In genomic region chr5:142495321-142496096, GRCm38 (mm10) we compare ENCODE assay signal across 15 mouse cellular contexts. TPM values are rescaled to one million over a fixed set of nuclear protein-coding genes. Genes with fewer than 3 reads are reported as not detected.
DNase-seq lines count a peak whose midpoint lies in the region; ATAC-seq and TF ChIP-seq lines count a peak whose summit lies in the region.
"Had no signal": no experiment of that assay in that cellular context is flagged by ENCODE, and none has a peak within 500 bp of the region (broad histone marks: within the 10 kb centered on the region; RNA-seq: fewer than 3 reads in every experiment).

No protein-coding gene starts in this region.

- H3K27me3 ChIP-seq in heart, embryonic 13.5 days (replicated peaks), result 0 out of 2 replicates have a peak, but pooled peaks cover 3% of the 10 kb centered on the region
- no peaks in the 10 kb centered on the region for H3K27me3 ChIP-seq in midbrain, postnatal 0 days (ENCODE audit: insufficient read depth, low read length)
- no peaks in the 10 kb centered on the region for H3K27me3 ChIP-seq in midbrain, embryonic 16.5 days (ENCODE audit: control insufficient read depth, insufficient read depth, low read depth, low read length)
- H3K27me3 ChIP-seq: limb, embryonic 13.5 days; stomach, embryonic 15.5 days had no signal

- H3K27ac ChIP-seq in heart, embryonic 13.5 days (replicated peaks), result peak overlapping the region; percentile 73
- H3K27ac ChIP-seq in midbrain, postnatal 0 days (ENCODE audit: low read depth, low read length), result no peak overlapping the region
- no peak overlapping the region for H3K27ac ChIP-seq in midbrain, embryonic 16.5 days (ENCODE audit: low read length)
- H3K27ac ChIP-seq: limb, embryonic 13.5 days; macrophage; stomach, embryonic 15.5 days had no signal

- H3K36me3 ChIP-seq in heart, embryonic 13.5 days, result 0 out of 2 replicates have a peak, but pooled peaks cover 8% of the 10 kb centered on the region
- H3K36me3 ChIP-seq in midbrain, postnatal 0 days (ENCODE audit: insufficient read depth, low read length), result peaks cover 24% of the 10 kb centered on the region; the same call in 1 of the 2 replicates
- H3K36me3 ChIP-seq in midbrain, embryonic 16.5 days (ENCODE audit: control insufficient read depth, insufficient read depth, low read length), result 0 out of 2 replicates have a peak, but pooled peaks cover 3% of the 10 kb centered on the region
- H3K36me3 ChIP-seq: limb, embryonic 13.5 days; stomach, embryonic 15.5 days had no signal

- no peak overlapping the region for H3K4me2 ChIP-seq in heart, embryonic 13.5 days
- H3K4me2 ChIP-seq in midbrain, postnatal 0 days (ENCODE audit: low read depth, low read length, poor library complexity, severe bottlenecking), result no peak overlapping the region
- no peak overlapping the region for H3K4me2 ChIP-seq in midbrain, embryonic 16.5 days (ENCODE audit: low read length)
- H3K4me2 ChIP-seq: limb, embryonic 13.5 days; stomach, embryonic 15.5 days had no signal

- no peak for DNase-seq in heart, adult 18-20 months
- peak; percentile 40 for DNase-seq in midbrain, postnatal 0 days (ENCODE audit: low spot score)
- peak; percentile 70 to 81 for DNase-seq in cerebellum, adult 18-20 months
- no peak for DNase-seq in layer of hippocampus, postnatal 36 days
- DNase-seq in retina, embryonic 14.5 days (ENCODE audit: low spot score), result no peak
- DNase-seq: embryo, embryonic 11 days; kidney, postnatal 14 days; lung, adult 18-20 months had no signal

- peaks cover 17% of the 10 kb centered on the region for H3K4me1 ChIP-seq in heart, embryonic 13.5 days
- H3K4me1 ChIP-seq in midbrain, postnatal 0 days (ENCODE audit: insufficient read depth, low read length), result no peaks in the 10 kb centered on the region
- no peaks in the 10 kb centered on the region; the same call in 1 of the 2 replicates for H3K4me1 ChIP-seq in midbrain, embryonic 16.5 days (ENCODE audit: control insufficient read depth, insufficient read depth, low read length)
- H3K4me1 ChIP-seq: stomach, embryonic 15.5 days had no signal

- no peak for TF ChIP-seq CTCF in midbrain, postnatal 0 days (IDR thresholded peaks at IDR 0.05)

- ATAC-seq in heart, embryonic 13.5 days (ENCODE audit: extremely low read depth, insufficient number of reproducible peaks, low FRiP score, low TSS enrichment), result no peak
- ATAC-seq in midbrain, postnatal 0 days (ENCODE audit: low FRiP score), result no peak
- ATAC-seq in midbrain, embryonic 16.5 days, result no peak
- ATAC-seq: CD4-positive, CD25-positive, alpha-beta regulatory T cell, adult 4 months had no signal

- 43% methylated on average over 14 of the region's 14 CpGs for WGBS in heart, embryonic 13.5 days
- WGBS in midbrain, postnatal 0 days, result 63% methylated on average over 14 of the region's 14 CpGs
- 47% methylated on average over 14 of the region's 14 CpGs for WGBS in midbrain, embryonic 16.5 days

- H3K9me3 ChIP-seq in heart, embryonic 13.5 days, result no peaks in the 10 kb centered on the region
- no peaks in the 10 kb centered on the region for H3K9me3 ChIP-seq in midbrain, postnatal 0 days (ENCODE audit: low read length)
- no peaks in the 10 kb centered on the region for H3K9me3 ChIP-seq in midbrain, embryonic 16.5 days (replicated peaks; ENCODE audit: control insufficient read depth, low read length, poor library complexity, severe bottlenecking)
- H3K9me3 ChIP-seq: limb, embryonic 13.5 days; stomach, embryonic 15.5 days had no signal

- H3K9ac ChIP-seq in heart, embryonic 13.5 days, result peak overlapping the region; percentile 20
- H3K9ac ChIP-seq in midbrain, postnatal 0 days (replicated peaks; ENCODE audit: low read length, poor library complexity, severe bottlenecking), result no peak overlapping the region
- H3K9ac ChIP-seq in midbrain, embryonic 16.5 days (ENCODE audit: low read depth, low read length), result no peak overlapping the region
- H3K9ac ChIP-seq: stomach, embryonic 15.5 days had no signal

- no peak overlapping the region for H3K4me3 ChIP-seq in heart, embryonic 13.5 days
- H3K4me3 ChIP-seq in midbrain, postnatal 0 days (ENCODE audit: low read depth, low read length), result no peak overlapping the region
- no peak overlapping the region for H3K4me3 ChIP-seq in midbrain, embryonic 16.5 days (ENCODE audit: low read depth, low read length)
- H3K4me3 ChIP-seq: limb, embryonic 13.5 days; stomach, embryonic 15.5 days had no signal

RNA-seq across cellular contexts. Expression of gene Ap5z1, which starts 31.8 kb away (rescaled TPM):
- polyA plus RNA-seq in heart, embryonic 13.5 days (2015; fragmentation: Nextera tagmentation; extraction: Ambion mirVana), result 6.9 and 7.4 TPM in 2 replicates
- 1 to 10 TPM; 5.0 to 6.0 TPM for total RNA-seq in heart, adult 18-20 months (2021)
- total RNA-seq in midbrain, postnatal 0 days (2014; rRNA removed), result 11.5 and 15.3 TPM in 2 replicates
- 6.6 and 7.1 TPM in 2 replicates for polyA plus RNA-seq in midbrain, postnatal 0 days (2015; fragmentation: Nextera tagmentation; extraction: Ambion mirVana)
- 12.2 and 14.1 TPM in 2 replicates for polyA plus RNA-seq in midbrain, embryonic 16.5 days (2015; fragmentation: Nextera tagmentation; extraction: Ambion mirVana)
- 10 to 100 TPM; 19.7 to 31.9 TPM for total RNA-seq in layer of hippocampus, postnatal 36 days (2021)

RNA-seq across cellular contexts. Expression of gene Papolb, which starts 34.4 kb away (rescaled TPM):
- 0.12 and 0.17 TPM in 2 replicates for polyA plus RNA-seq in heart, embryonic 13.5 days (2015; fragmentation: Nextera tagmentation; extraction: Ambion mirVana)
- total RNA-seq in heart, adult 18-20 months (2021), result under 1 TPM in 1 of 2 experiments, not detected in 1; 0.15 TPM
- total RNA-seq in midbrain, postnatal 0 days (2014; rRNA removed), result 0.66 and 0.85 TPM in 2 replicates
- 0.09 and 0.14 TPM in 2 replicates for polyA plus RNA-seq in midbrain, postnatal 0 days (2015; fragmentation: Nextera tagmentation; extraction: Ambion mirVana)
- 0.14 and 0.20 TPM in 2 replicates for polyA plus RNA-seq in midbrain, embryonic 16.5 days (2015; fragmentation: Nextera tagmentation; extraction: Ambion mirVana)
- under 1 TPM; 0.72 to 0.76 TPM for total RNA-seq in layer of hippocampus, postnatal 36 days (2021)
- total RNA-seq: granulocyte monocyte progenitor cell, adult 5-6 weeks had no signal
- polyA plus RNA-seq: CD4-positive, CD25-positive, alpha-beta regulatory T cell, adult 4 months; macrophage had no signal

RNA-seq across cellular contexts. Expression of gene Radil, which starts 55.4 kb away (rescaled TPM):
- 9.6 and 10.7 TPM in 2 replicates for polyA plus RNA-seq in heart, embryonic 13.5 days (2015; fragmentation: Nextera tagmentation; extraction: Ambion mirVana)
- 1 to 10 TPM; 1.4 to 2.1 TPM for total RNA-seq in heart, adult 18-20 months (2021)
- 17.0 and 20.4 TPM in 2 replicates for total RNA-seq in midbrain, postnatal 0 days (2014; rRNA removed)
- polyA plus RNA-seq in midbrain, postnatal 0 days (2015; fragmentation: Nextera tagmentation; extraction: Ambion mirVana), result 15.4 and 17.2 TPM in 2 replicates
- polyA plus RNA-seq in midbrain, embryonic 16.5 days (2015; fragmentation: Nextera tagmentation; extraction: Ambion mirVana), result 24.0 and 26.2 TPM in 2 replicates
- total RNA-seq in layer of hippocampus, postnatal 36 days (2021), result 10 to 100 TPM; 13.5 to 14.7 TPM
- total RNA-seq: granulocyte monocyte progenitor cell, adult 5-6 weeks had no signal
- polyA plus RNA-seq: CD4-positive, CD25-positive, alpha-beta regulatory T cell, adult 4 months; macrophage had no signal

Comparison
In these comparisons a context has a peak if more than half of its experiments do, and no peak if none do; other contexts are left out.
1. DNase-seq: peak in midbrain, postnatal 0 days (single experiment) and cerebellum, adult 18-20 months (2 of 2); none in heart, adult 18-20 months (0 of 2), layer of hippocampus, postnatal 36 days (0 of 2) and retina, embryonic 14.5 days (single experiment).